Mouse (Mus musculus) frontal cortex, adult (tissue): ENCODE results near the gene Ccsap.

Experiments used
- ATAC-seq: cut with Nextera tagmentation; 2 replicates; pipeline ENCODE4 v1.9.2; 2017; ENCODE audit warnings: mild to moderate bottlenecking, moderate library complexity, mixed read lengths; ENCODE audit not compliant: low TSS enrichment

The Ccsap gene

GRCm38 (mm10) chr8:123859648-123860259 is at the start of gene Ccsap:
Gene Ccsap, minus strand, starts transcription at chr8:123860209.
- ATAC-seq, result peak; percentile 58

- ATAC-seq, result no peak
These were observed 47.6 kb upstream of the Ccsap start for GRCm38 (mm10) chr8:123907604-123908003.

- ATAC-seq, result no peak
These were observed 42.6 kb upstream of the Ccsap start for GRCm38 (mm10) chr8:123902653-123903052.

GRCm38 (mm10) chr8:123899366-123899765 is 39.4 kb upstream of the Ccsap start:
- ATAC-seq, result peak; percentile 73

- no peak for ATAC-seq
These were observed 38.6 kb upstream of the Ccsap start for GRCm38 (mm10) chr8:123898576-123898975.

GRCm38 (mm10) chr8:123896774-123897173 is 36.8 kb upstream of the Ccsap start:
- ATAC-seq, result no peak

- ATAC-seq, result no peak
These were observed 36.4 kb upstream of the Ccsap start for GRCm38 (mm10) chr8:123896366-123896761.

GRCm38 (mm10) chr8:123895680-123896365 is 35.8 kb upstream of the Ccsap start:
- ATAC-seq, result 0 out of 2 replicates have a peak, but pooled peaks have one; percentile 5

GRCm38 (mm10) chr8:123895230-123895629 is 35.2 kb upstream of the Ccsap start:
- no peak for ATAC-seq

GRCm38 (mm10) chr8:123894502-123895097 is 34.6 kb upstream of the Ccsap start, which contains the start of gene Acta1:
Gene Acta1, minus strand, starts transcription at chr8:123894751.
- no peak for ATAC-seq

- ATAC-seq, result no peak
These were observed 33.4 kb upstream of the Ccsap start for GRCm38 (mm10) chr8:123893413-123893812.

GRCm38 (mm10) chr8:123892586-123893155 is 32.7 kb upstream of the Ccsap start:
- peak; percentile 40 for ATAC-seq

- ATAC-seq, result peak; percentile 48
These were observed 32.0 kb upstream of the Ccsap start for GRCm38 (mm10) chr8:123891883-123892585.

- no peak for ATAC-seq
These were observed 31.3 kb upstream of the Ccsap start for GRCm38 (mm10) chr8:123891271-123891670.

GRCm38 (mm10) chr8:123889797-123890196 is 29.8 kb upstream of the Ccsap start:
- ATAC-seq, result no peak

GRCm38 (mm10) chr8:123887956-123888355 is 27.9 kb upstream of the Ccsap start:
- no peak for ATAC-seq

GRCm38 (mm10) chr8:123887163-123887562 is 27.2 kb upstream of the Ccsap start:
- no peak for ATAC-seq

- ATAC-seq, result peak; percentile 66
These were observed 24.9 kb upstream of the Ccsap start for GRCm38 (mm10) chr8:123884721-123885565.

- ATAC-seq, result no peak
These were observed 23.1 kb upstream of the Ccsap start for GRCm38 (mm10) chr8:123883094-123883493.

- ATAC-seq, result no peak
These were observed 22.4 kb upstream of the Ccsap start for GRCm38 (mm10) chr8:123882412-123882811.

GRCm38 (mm10) chr8:123880821-123881350 is 20.9 kb upstream of the Ccsap start:
- ATAC-seq, result peak; percentile 8; the same call in 1 of the 2 replicates
